8 mouse cellular contexts compared by ENCODE assay signal in the genomic region with DNA sequence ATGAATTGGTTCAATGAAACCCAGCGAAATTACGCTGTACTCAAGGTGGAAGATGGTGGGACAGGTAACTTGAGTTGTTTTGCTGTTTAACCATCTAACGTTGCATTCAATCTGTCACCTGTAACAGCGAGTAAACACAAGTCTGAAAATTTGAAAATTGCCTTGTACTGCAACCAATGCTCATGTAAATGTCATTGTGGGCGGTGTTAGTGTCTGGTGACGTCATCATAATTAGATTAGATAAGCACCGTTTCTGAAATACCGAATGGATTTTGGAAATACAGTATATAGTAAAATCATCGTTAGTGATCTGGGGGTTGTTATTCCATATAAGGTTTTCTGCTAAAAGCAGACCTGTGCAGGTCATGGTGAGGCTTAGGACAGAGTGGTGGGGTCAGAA. TPM values are rescaled to one million over a fixed set of nuclear protein-coding genes. Genes with fewer than 3 reads are reported as not detected.
DNase-seq lines count a peak whose midpoint lies in the region; ATAC-seq and TF ChIP-seq lines count a peak whose summit lies in the region.

No protein-coding gene starts in this region.

- no peak for ATAC-seq in intestine, embryonic 16.5 days
- no peak for ATAC-seq in neural tube, embryonic 14.5 days (ENCODE audit: low read depth)

- no peaks in the 10 kb centered on the region for H3K27me3 ChIP-seq in liver, adult 2 months (ENCODE audit: control insufficient read depth, insufficient read depth, low read length)
- H3K27me3 ChIP-seq in intestine, embryonic 16.5 days (replicated peaks; ENCODE audit: control insufficient read depth, insufficient read depth, low read length): no peaks in the 10 kb centered on the region
- H3K27me3 ChIP-seq in neural tube, embryonic 14.5 days (ENCODE audit: control insufficient read depth, insufficient read depth, low read length): no peaks in the 10 kb centered on the region

- no peak for TF ChIP-seq POLR2A in liver, adult 2 months (IDR thresholded peaks at IDR 0.05; ENCODE audit: extremely low read depth, insufficient read depth, low read length)

- H3K4me2 ChIP-seq in intestine, embryonic 16.5 days (ENCODE audit: low read depth, low read length): peak overlapping the region; percentile 89
- H3K4me2 ChIP-seq in neural tube, embryonic 14.5 days (ENCODE audit: low read depth, low read length): peak overlapping the region; percentile 75

- no peaks in the 10 kb centered on the region; the same call in 1 of the 2 replicates for H3K79me2 ChIP-seq in liver, adult 2 months (ENCODE audit: control insufficient read depth, insufficient read depth, low read length)

- H3K27ac ChIP-seq in liver, adult 2 months (replicated peaks; ENCODE audit: insufficient read depth, low read depth, low read length): no peak overlapping the region
- H3K27ac ChIP-seq in intestine, embryonic 16.5 days (ENCODE audit: low read length): no peak overlapping the region
- H3K27ac ChIP-seq in neural tube, embryonic 14.5 days (ENCODE audit: low read depth, low read length): no peak overlapping the region

- no peak for TF ChIP-seq CTCF in liver, adult 2 months (IDR thresholded peaks at IDR 0.05; ENCODE audit: low read depth, low read length)

- H3K4me1 ChIP-seq in liver, adult 2 months (ENCODE audit: control insufficient read depth, insufficient read depth, low read length): peaks cover 2% of the 10 kb centered on the region; the same call in 1 of the 2 replicates
- H3K4me1 ChIP-seq in intestine, embryonic 16.5 days (ENCODE audit: control insufficient read depth, insufficient read depth, low read length): peaks cover 4% of the 10 kb centered on the region; the same call in 1 of the 2 replicates
- peaks cover 11% of the 10 kb centered on the region for H3K4me1 ChIP-seq in neural tube, embryonic 14.5 days (ENCODE audit: control insufficient read depth, insufficient read depth, low read length)

- no peak for DNase-seq in liver, adult 2 months (ENCODE audit: extremely low read depth, low read depth, low spot score)
- no peak for DNase-seq in liver
- DNase-seq in c-Kit-positive CD71-positive TER-119-positive erythroid progenitor cells, embryonic 14.5 days (ENCODE audit: low spot score): peak; percentile 51
- DNase-seq in frontal cortex, adult 2 months (ENCODE audit: extremely low spot score in 1 of 2, low spot score in 1 of 2): no peak
- no peak for DNase-seq in gastrocnemius, postnatal 25 days
- no peak for DNase-seq in gastrocnemius, postnatal 10 days

- H3K36me3 ChIP-seq in liver, adult 2 months (ENCODE audit: control insufficient read depth, insufficient read depth, low read length): peaks cover 2% of the 10 kb centered on the region; the same call in 1 of the 2 replicates
- H3K36me3 ChIP-seq in intestine, embryonic 16.5 days (ENCODE audit: control insufficient read depth, insufficient read depth, low read length): no peaks in the 10 kb centered on the region
- H3K36me3 ChIP-seq in neural tube, embryonic 14.5 days (ENCODE audit: control insufficient read depth, insufficient read depth, low read length): no peaks in the 10 kb centered on the region

- H3K9ac ChIP-seq in liver, adult 2 months (ENCODE audit: low read depth, low read length): no peak overlapping the region
- H3K9ac ChIP-seq in intestine, embryonic 16.5 days (ENCODE audit: low read depth, low read length): peak overlapping the region; percentile 81; the same call in 1 of the 2 replicates
- peak overlapping the region; percentile 86 for H3K9ac ChIP-seq in neural tube, embryonic 14.5 days (replicated peaks; ENCODE audit: low read depth, low read length)

- 40% methylated on average over 9 of the region's 9 CpGs for WGBS in liver, adult 2 months
- 43% methylated on average over 9 of the region's 9 CpGs for WGBS in intestine, embryonic 16.5 days
- WGBS in neural tube, embryonic 14.5 days: 53% methylated on average over 9 of the region's 9 CpGs

- peak overlapping the region; percentile 80; the same call in 1 of the 2 replicates for H3K4me3 ChIP-seq in liver, adult 2 months (ENCODE audit: insufficient read depth, low read depth, low read length)
- peak overlapping the region; percentile 86 for H3K4me3 ChIP-seq in intestine, embryonic 16.5 days (ENCODE audit: low read length)
- H3K4me3 ChIP-seq in neural tube, embryonic 14.5 days (ENCODE audit: low read depth, low read length): peak overlapping the region; percentile 79

- no peaks in the 10 kb centered on the region for H3K9me3 ChIP-seq in intestine, embryonic 16.5 days (ENCODE audit: control insufficient read depth, low read length)
- no peaks in the 10 kb centered on the region for H3K9me3 ChIP-seq in neural tube, embryonic 14.5 days (ENCODE audit: control insufficient read depth, low read length)

RNA-seq across cellular contexts. Expression of gene Faim, which starts 1.0 kb away (rescaled TPM):
- 8.0 and 10.9 TPM in 2 replicates for total RNA-seq in liver, adult 2 months (2014; rRNA removed)
- polyA plus RNA-seq in liver, adult 2 months (2012; rRNA removed): 2.2 and 2.3 TPM in 2 replicates
- 34.5 and 36.9 TPM in 2 replicates for polyA plus RNA-seq in intestine, embryonic 16.5 days (2015; fragmentation: Nextera tagmentation; extraction: Ambion mirVana)
- 119 and 124 TPM in 2 replicates for polyA plus RNA-seq in neural tube, embryonic 14.5 days (2014; fragmentation: Nextera tagmentation; extraction: Ambion mirVana)
- 30.6 and 33.1 TPM in 2 replicates for polyA plus RNA-seq in frontal cortex, adult 2 months (2012; rRNA removed)
- 1 to 10 TPM; 2.2 to 2.9 TPM for total RNA-seq in gastrocnemius, postnatal 25 days (2021)
- total RNA-seq in gastrocnemius, postnatal 10 days (2021): 1 to 10 TPM; 5.6 to 6.2 TPM

RNA-seq across cellular contexts. Expression of gene Foxl2, which starts 32.0 kb away (rescaled TPM):
- total RNA-seq in liver, adult 2 months (2014; rRNA removed): not detected in 2 replicates
- polyA plus RNA-seq in liver, adult 2 months (2012; rRNA removed): not detected in 2 replicates
- polyA plus RNA-seq in intestine, embryonic 16.5 days (2015; fragmentation: Nextera tagmentation; extraction: Ambion mirVana): not detected in 2 replicates
- 0.32 and 0.72 TPM in 2 replicates for polyA plus RNA-seq in neural tube, embryonic 14.5 days (2014; fragmentation: Nextera tagmentation; extraction: Ambion mirVana)
- polyA plus RNA-seq in frontal cortex, adult 2 months (2012; rRNA removed): 0.27 and 0.34 TPM in 2 replicates
- under 1 TPM in 1 of 2 experiments, not detected in 1; 0.27 TPM for total RNA-seq in gastrocnemius, postnatal 25 days (2021)
- not detected for total RNA-seq in gastrocnemius, postnatal 10 days (2021)

RNA-seq across cellular contexts. Expression of gene Gm1123, which starts 48.4 kb away (rescaled TPM):
- total RNA-seq in liver, adult 2 months (2014; rRNA removed): not detected in 2 replicates
- not detected in 2 replicates for polyA plus RNA-seq in liver, adult 2 months (2012; rRNA removed)
- 33.1 and 39.2 TPM in 2 replicates for polyA plus RNA-seq in intestine, embryonic 16.5 days (2015; fragmentation: Nextera tagmentation; extraction: Ambion mirVana)
- not detected in 2 replicates for polyA plus RNA-seq in neural tube, embryonic 14.5 days (2014; fragmentation: Nextera tagmentation; extraction: Ambion mirVana)
- polyA plus RNA-seq in frontal cortex, adult 2 months (2012; rRNA removed): not detected in 2 replicates
- total RNA-seq in gastrocnemius, postnatal 25 days (2021): not detected
- not detected for total RNA-seq in gastrocnemius, postnatal 10 days (2021)

Comparison
In these comparisons a context has a peak if more than half of its experiments do, and no peak if none do; other contexts are left out.
1. RNA of gene Gm1123, which starts 48.4 kb away (polyA plus RNA-seq): 33.1 to 39.2 TPM in intestine, embryonic 16.5 days; not detected in neural tube, embryonic 14.5 days, not detected in liver, adult 2 months and not detected in frontal cortex, adult 2 months; every median in the first group is over 10 times any median in the second.
2. Peak in every context shown above with its lines, with median percentiles within 50 percentile points of each other: H3K4me3 ChIP-seq.